Mouse (Mus musculus) C2C12 (cell line): ENCODE measurements around the gene Herc1.

Experiments
- CTCF ChIP-seq: IDR thresholded peaks from one replicate; pipeline ENCODE4 v1.5.1; 2011; ENCODE audit not compliant: control insufficient read depth, insufficient read depth, insufficient read length
- MAX ChIP-seq: IDR thresholded peaks from one replicate; pipeline ENCODE4 v1.6.1; 2011; ENCODE audit warnings: mild to moderate bottlenecking, control low read depth

DNA sequence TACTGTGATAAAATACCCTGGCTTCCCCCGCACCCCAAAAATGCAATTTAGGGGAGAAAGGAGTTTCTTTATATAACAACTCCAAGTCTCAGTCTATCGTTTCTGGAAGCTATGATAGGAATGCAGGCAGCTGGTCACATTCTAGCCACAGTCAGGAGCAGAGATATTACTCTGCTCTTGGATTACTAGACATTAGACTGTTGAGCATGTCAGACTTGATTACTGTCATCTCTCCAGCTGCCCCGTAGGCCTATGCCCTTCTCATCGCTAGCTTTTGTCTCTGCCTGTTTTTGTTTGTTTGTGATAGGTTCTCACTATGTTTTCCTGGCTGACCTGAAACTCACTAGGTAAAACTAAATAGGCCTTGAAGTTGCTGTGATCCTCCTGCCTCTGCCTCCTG, 41.5 kb upstream of the Herc1 start:
- no peak for TF ChIP-seq CTCF
- TF ChIP-seq MAX: no peak
